1 mouse cellular context compared by ENCODE assay signal in the genomic region with DNA sequence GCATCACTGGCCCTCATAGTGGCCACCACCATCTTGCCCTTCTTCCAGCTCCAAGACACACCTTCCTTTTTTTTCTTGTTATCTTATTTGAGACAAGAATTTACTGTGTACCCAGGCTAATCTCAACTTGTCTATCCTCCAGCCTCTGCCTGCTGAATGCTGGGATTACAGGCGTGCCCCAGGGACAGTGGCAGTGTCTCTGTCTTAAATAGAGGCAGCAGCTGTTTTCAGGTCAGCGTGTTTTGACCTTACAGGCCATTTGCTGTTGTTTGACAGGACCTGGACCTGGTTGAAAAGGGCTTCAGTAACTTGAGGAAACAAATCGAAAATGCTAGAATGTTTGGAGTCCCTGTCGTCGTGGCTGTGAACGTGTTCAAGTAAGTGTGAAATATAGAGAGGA.
TF ChIP-seq lines count a peak whose summit lies in the region.

No protein-coding gene starts in this region.

TF ChIP-seq in myocyte, 11 proteins besides CTCF, POLR2A, EP300 and RAD21 (continued from another document):
- TF ChIP-seq TCF12 (IDR thresholded peaks at IDR 0.05; ENCODE audit: insufficient read depth, poor library complexity, severe bottlenecking) (no peak), USF1 (IDR thresholded peaks at IDR 0.05; ENCODE audit: low read depth) (no peak)
